In genomic region chr1:154646156-154646950, GRCm38 (mm10) we compare ENCODE assay signal across 22 mouse cellular contexts.
DNase-seq lines count a peak whose midpoint lies in the region; ATAC-seq and TF ChIP-seq lines count a peak whose summit lies in the region.
"Had no signal": no experiment of that assay in that cellular context is flagged by ENCODE, and none has a peak within 500 bp of the region (broad histone marks: within the 10 kb centered on the region; RNA-seq: fewer than 3 reads in every experiment).

No protein-coding gene starts in this region.

- TF ChIP-seq CTCF in heart, adult 2 months (IDR thresholded peaks at IDR 0.05) = no peak

- no peak overlapping the region for H3K27ac ChIP-seq in heart, adult 2 months
- H3K27ac ChIP-seq in heart, embryonic 11.5 days (ENCODE audit: low read depth, low read length) = no peak overlapping the region
- H3K27ac ChIP-seq: embryonic facial prominence, embryonic 15.5 days; forebrain, embryonic 10.5 days; gastrocnemius, adult 2 months; hindbrain, embryonic 13.5 days; hindbrain, postnatal 0 days had no signal

- no peaks in the 10 kb centered on the region for H3K4me1 ChIP-seq in heart, adult 2 months (ENCODE audit: control insufficient read depth, insufficient read depth, low read length)
- H3K4me1 ChIP-seq in heart, embryonic 11.5 days (ENCODE audit: control insufficient read depth, insufficient read depth, low read length) = no peaks in the 10 kb centered on the region
- H3K4me1 ChIP-seq: embryonic facial prominence, embryonic 15.5 days; hindbrain, embryonic 13.5 days had no signal

- H3K4me3 ChIP-seq in heart, adult 2 months = no peak overlapping the region
- H3K4me3 ChIP-seq in heart, embryonic 11.5 days (ENCODE audit: low read depth, low read length) = no peak overlapping the region
- H3K4me3 ChIP-seq: embryonic facial prominence, embryonic 15.5 days; erythroblast, embryonic 14.5 days; forebrain, embryonic 10.5 days; gastrocnemius, adult 2 months; hindbrain, embryonic 13.5 days had no signal

- H3K9me3 ChIP-seq in heart, embryonic 11.5 days (replicated peaks; ENCODE audit: control insufficient read depth, low read length) = no peaks in the 10 kb centered on the region
- H3K9me3 ChIP-seq: embryonic facial prominence, embryonic 15.5 days; forebrain, embryonic 10.5 days; hindbrain, embryonic 13.5 days had no signal

- no peak overlapping the region for H3K4me2 ChIP-seq in heart, embryonic 11.5 days
- H3K4me2 ChIP-seq: embryonic facial prominence, embryonic 15.5 days; hindbrain, embryonic 13.5 days had no signal

- no peaks in the 10 kb centered on the region for H3K79me2 ChIP-seq in heart, adult 2 months (replicated peaks; ENCODE audit: control insufficient read depth, insufficient read depth, low read length)

- no peak for TF ChIP-seq EP300 in heart, adult 2 months (IDR thresholded peaks at IDR 0.05; ENCODE audit: insufficient read depth, low read depth, low read length)

- intact Hi-C loops in heart, adult 2 months (cut with DNase I) = no loop called here

- H3K36me3 ChIP-seq in heart, adult 2 months (ENCODE audit: control insufficient read depth, insufficient read depth, low read length) = no peaks in the 10 kb centered on the region
- no peaks in the 10 kb centered on the region for H3K36me3 ChIP-seq in heart, embryonic 11.5 days (ENCODE audit: control insufficient read depth, insufficient read depth, low read length)
- H3K36me3 ChIP-seq: embryonic facial prominence, embryonic 15.5 days; forebrain, embryonic 10.5 days; G1E; hindbrain, embryonic 13.5 days had no signal

- peak; percentile 18 to 41 for DNase-seq in heart, adult 2 months
- peak; percentile 49 for DNase-seq in layer of hippocampus, adult 9-11 months
- DNase-seq in layer of hippocampus, postnatal 25 days (ENCODE audit: extremely low spot score in 1 of 2, low spot score in 1 of 2) = no peak
- peak; percentile 1 for DNase-seq in CD4-positive helper T cell, adult 2 months (ENCODE audit: low read depth, low spot score)
- peak; percentile 34 for DNase-seq in brain, adult 2 months (ENCODE audit: low read depth, low spot score)
- no peak for DNase-seq in thymus, postnatal 25 days
- DNase-seq: adrenal gland, adult 8-10 months; adrenal gland, postnatal 36 days; cerebellum, adult 11 months; cerebellum, adult 8-10 months; cerebellum, postnatal 14 days; embryo, embryonic 11 days; gastrocnemius, adult 2 months; gastrocnemius, postnatal 25 days had no signal

- H3K9ac ChIP-seq in heart, adult 2 months (ENCODE audit: low read depth, low read length) = no peak overlapping the region
- H3K9ac ChIP-seq in heart, embryonic 11.5 days (ENCODE audit: low read depth, low read length) = no peak overlapping the region
- H3K9ac ChIP-seq: embryonic facial prominence, embryonic 15.5 days; hindbrain, embryonic 13.5 days had no signal

- H3K27me3 ChIP-seq in heart, adult 2 months (ENCODE audit: control insufficient read depth, insufficient read depth, low read length) = no peaks in the 10 kb centered on the region
- no peaks in the 10 kb centered on the region for H3K27me3 ChIP-seq in heart, embryonic 11.5 days (ENCODE audit: control insufficient read depth, insufficient read depth, low read length)
- H3K27me3 ChIP-seq: embryonic facial prominence, embryonic 15.5 days; hindbrain, embryonic 13.5 days had no signal

- ATAC-seq in heart, embryonic 11.5 days (replicated peaks; ENCODE audit: insufficient number of reproducible peaks, low FRiP score, low TSS enrichment) = no peak
- ATAC-seq: forebrain, embryonic 14.5 days; hindbrain, postnatal 0 days had no signal

- WGBS in heart, adult 2 months = 75% methylated on average over 6 of the region's 6 CpGs
- WGBS in heart, embryonic 11.5 days (ENCODE audit: insufficient replicate concordance) = 78% methylated on average over 6 of the region's 6 CpGs

- TF ChIP-seq POLR2A in heart, adult 2 months (IDR thresholded peaks at IDR 0.05; ENCODE audit: insufficient read depth, low read depth, low read length) = no peak

Comparison
In these comparisons a context has a peak if more than half of its experiments do, and no peak if none do; other contexts are left out.
1. DNase-seq: peak in heart, adult 2 months (2 of 2), layer of hippocampus, adult 9-11 months (single experiment), CD4-positive helper T cell, adult 2 months (single experiment) and brain, adult 2 months (single experiment); none in layer of hippocampus, postnatal 25 days (0 of 2) and thymus, postnatal 25 days (single experiment).